Mouse (Mus musculus) hindbrain, embryonic 14.5 days (tissue): ENCODE measurements around the gene Traf2. TPM values are rescaled to one million over a fixed set of nuclear protein-coding genes. Genes with fewer than 3 reads are reported as not detected.

Source experiments
- ATAC-seq: fragments of 200-750 bp; cut with Nextera tagmentation; 2 replicates; pipeline ENCODE4 v1.8.0; 2017; ENCODE audit warnings: moderate number of reproducible peaks, mild to moderate bottlenecking, moderate TSS enrichment, moderate library complexity; ENCODE audit not compliant: low FRiP score
- DNase-seq: peaks from one replicate; pipeline ENCODE4 v3.0.0-alpha.2; 2015; ENCODE audit warnings: low spot score
- H3K27ac ChIP-seq: fragments of 300-500 bp; sonication (generic); 2 replicates; pipeline ENCODE4 v1.5.1; 2014; ENCODE audit warnings: mild to moderate bottlenecking, moderate library complexity
- H3K27me3 ChIP-seq: fragments of 300-500 bp; sonication (generic); 2 replicates; pipeline ENCODE4 v1.6.1; 2014; ENCODE audit warnings: mild to moderate bottlenecking, low read length, mixed read lengths; ENCODE audit not compliant: control insufficient read depth, insufficient read depth
- H3K36me3 ChIP-seq: fragments of 300-500 bp; sonication (generic); replicated peaks from 2 replicates; pipeline ENCODE4 v1.6.1; 2014; ENCODE audit not compliant: control insufficient read depth, insufficient read depth
- H3K4me1 ChIP-seq: fragments of 300-500 bp; sonication (generic); replicated peaks from 2 replicates; pipeline ENCODE4 v1.6.1; 2014; ENCODE audit warnings: antibody characterized with exemption, low read length, mixed read lengths; ENCODE audit not compliant: control insufficient read depth, insufficient read depth
- H3K4me2 ChIP-seq: fragments of 300-500 bp; sonication (generic); replicated peaks from 2 replicates; pipeline ENCODE4 v1.6.1; 2014; ENCODE audit warnings: mild to moderate bottlenecking, moderate library complexity
- H3K4me3 ChIP-seq: fragments of 300-500 bp; sonication (generic); replicated peaks from 2 replicates; pipeline ENCODE4 v1.5.1; 2014; ENCODE audit warnings: mild to moderate bottlenecking, low read length
- H3K9ac ChIP-seq: fragments of 300-500 bp; sonication (generic); 2 replicates; pipeline ENCODE4 v1.6.1; 2014
- H3K9me3 ChIP-seq: fragments of 300-500 bp; sonication (generic); 2 replicates; pipeline ENCODE4 v1.6.1; 2016; ENCODE audit warnings: low read length; ENCODE audit not compliant: control insufficient read depth
- WGBS: fragments of 180-500 bp; shearing (Covaris S2); extraction: QIAGEN DNeasy Blood & Tissue Kit; methylation state at CpG from one replicate; pipeline ENCODE4 v1.1.7; 2014; 5-methylcytosine and 5-hydroxymethylcytosine counted together
- polyA plus RNA-seq: library from polyadenylated mRNA; unstranded; fragments of >200 nt; fragmentation: Nextera tagmentation; extraction: Ambion mirVana; gene quantifications from 2 replicates; pipeline ENCODE4 v1.2.1, GENCODE M21; 2014

The Traf2 gene
- polyA plus RNA-seq, 1 experiment from 2014 or later: 15.6 TPM

GRCm38 (mm10) chr2:25492988-25493387 lies 53.8 kb downstream of the Traf2 start:
- Histone ChIP-seq H3K9ac (no peak overlapping the region), H3K9me3 (no peaks in the 10 kb centered on the region), H3K27ac (no peak overlapping the region), H3K27me3 (no peaks in the 10 kb centered on the region), H3K36me3 (no peaks in the 10 kb centered on the region), H3K4me2 (no peak overlapping the region), H3K4me3 (no peak overlapping the region), H3K4me1 (no peaks in the 10 kb centered on the region)
- WGBS: 85% methylated on average over 5 of the region's 5 CpGs
- DNase-seq (no peak), ATAC-seq (no peak)

DNA sequence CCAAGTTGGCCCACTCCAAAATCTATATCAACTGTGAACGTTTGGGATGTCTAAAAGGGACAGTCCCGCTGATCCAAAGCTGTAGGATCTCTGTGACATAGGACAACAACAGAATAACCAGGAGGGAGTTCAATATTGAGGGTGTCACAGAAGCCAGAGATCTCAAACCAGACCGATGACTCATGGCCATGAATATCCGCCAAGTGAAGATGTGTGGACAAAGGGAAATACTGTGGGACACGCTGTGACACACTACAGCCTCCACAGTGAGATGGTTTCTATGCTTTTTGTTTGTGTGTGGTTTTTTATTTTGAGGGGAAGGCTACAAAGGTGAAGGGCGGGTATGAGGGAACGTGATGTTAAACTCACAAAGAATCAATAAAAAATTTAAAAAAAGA lies 58.1 kb downstream of the Traf2 start:
- H3K27me3 ChIP-seq: no peaks in the 10 kb centered on the region
- no peaks in the 10 kb centered on the region for H3K36me3 ChIP-seq
- H3K4me3 ChIP-seq: no peak overlapping the region
- H3K9ac ChIP-seq: no peak overlapping the region
- no peaks in the 10 kb centered on the region for H3K4me1 ChIP-seq
- ATAC-seq (no peak), DNase-seq (no peak)
- 82% methylated on average over 7 of the region's 7 CpGs for WGBS
- no peak overlapping the region for H3K4me2 ChIP-seq
- no peaks in the 10 kb centered on the region for H3K9me3 ChIP-seq
- H3K27ac ChIP-seq: no peak overlapping the region

- Histone ChIP-seq H3K36me3 (no peaks in the 10 kb centered on the region), H3K27ac (no peak overlapping the region), H3K4me3 (no peak overlapping the region), H3K9me3 (no peaks in the 10 kb centered on the region), H3K4me1 (no peaks in the 10 kb centered on the region), H3K27me3 (no peaks in the 10 kb centered on the region), H3K4me2 (no peak overlapping the region), H3K9ac (no peak overlapping the region)
- 81% methylated on average over 6 of the region's 6 CpGs for WGBS
- ATAC-seq (no peak), DNase-seq (no peak)
Measured at GRCm38 (mm10) chr2:25487965-25488670, 58.6 kb downstream of the Traf2 start.

- Histone ChIP-seq H3K27me3 (no peaks in the 10 kb centered on the region), H3K27ac (no peak overlapping the region), H3K4me1 (no peaks in the 10 kb centered on the region), H3K4me2 (no peak overlapping the region), H3K9me3 (no peaks in the 10 kb centered on the region), H3K4me3 (no peak overlapping the region), H3K36me3 (no peaks in the 10 kb centered on the region), H3K9ac (no peak overlapping the region)
- ATAC-seq (no peak), DNase-seq (no peak)
- 70% methylated on average over 11 of the region's 11 CpGs for WGBS
Measured at GRCm38 (mm10) chr2:25484901-25485647, 61.7 kb downstream of the Traf2 start.

DNA sequence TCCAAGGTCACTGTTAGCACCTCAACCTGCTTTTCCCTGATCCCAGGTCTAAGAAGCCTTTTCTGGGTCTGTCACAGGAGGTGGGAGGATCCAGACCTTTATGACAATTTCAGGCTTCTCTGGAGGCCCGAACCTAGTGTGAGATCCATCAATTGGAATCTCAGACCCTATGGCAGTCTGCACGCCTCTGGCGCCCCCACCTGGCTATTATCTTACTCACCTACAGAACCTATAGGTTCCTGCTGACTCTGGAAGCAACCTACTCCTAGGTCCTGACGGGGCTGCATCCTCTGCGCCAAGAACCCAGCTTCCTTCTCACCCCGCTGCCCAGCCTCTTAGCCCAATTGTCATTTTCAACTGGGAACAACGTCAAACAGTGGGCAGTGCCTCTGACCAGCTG lies 63.8 kb downstream of the Traf2 start:
- Histone ChIP-seq H3K4me1 (no peaks in the 10 kb centered on the region), H3K4me3 (no peak overlapping the region), H3K27me3 (no peaks in the 10 kb centered on the region), H3K36me3 (no peaks in the 10 kb centered on the region), H3K4me2 (no peak overlapping the region), H3K9ac (no peak overlapping the region), H3K9me3 (no peaks in the 10 kb centered on the region), H3K27ac (no peak overlapping the region)
- WGBS: 22% methylated on average over 7 of the region's 7 CpGs
- ATAC-seq: no peak
- no peak for DNase-seq

DNA sequence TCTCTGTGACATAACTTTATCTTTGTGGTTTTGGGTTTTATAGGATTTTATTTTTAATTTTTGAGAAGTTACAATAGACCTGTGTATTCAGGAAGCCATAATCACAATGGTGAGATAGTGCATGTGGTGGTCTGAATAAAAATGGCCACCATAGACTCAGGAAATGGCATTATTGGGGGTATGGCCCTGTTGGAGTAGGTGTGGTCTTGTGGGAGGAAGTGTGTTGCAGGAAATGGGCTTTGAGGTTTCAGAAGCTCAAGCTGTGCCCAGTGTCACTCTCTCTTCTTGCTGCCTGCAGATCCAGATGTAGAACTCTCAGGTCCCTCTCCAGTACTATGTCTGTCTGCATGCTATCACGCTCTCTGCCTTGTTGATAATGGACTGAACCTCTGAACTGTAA lies 66.2 kb downstream of the Traf2 start:
- 100% methylated on average over 1 of the region's 1 CpGs for WGBS

GRCm38 (mm10) chr2:25479551-25480311 lies 67.0 kb downstream of the Traf2 start:
- H3K36me3 ChIP-seq: no peaks in the 10 kb centered on the region
- H3K27ac ChIP-seq: no peak overlapping the region
- H3K4me3 ChIP-seq: no peak overlapping the region
- no peak for ATAC-seq
- H3K4me2 ChIP-seq: no peak overlapping the region
- no peaks in the 10 kb centered on the region for H3K9me3 ChIP-seq
- H3K4me1 ChIP-seq: no peaks in the 10 kb centered on the region
- no peaks in the 10 kb centered on the region for H3K27me3 ChIP-seq
- DNase-seq: no peak
- 76% methylated on average over 10 of the region's 10 CpGs for WGBS
- H3K9ac ChIP-seq: no peak overlapping the region

More for the DNA sequence above, 66.2 kb downstream of the Traf2 start:
- Histone ChIP-seq H3K9ac (no peak overlapping the region), H3K4me2 (no peak overlapping the region), H3K9me3 (no peaks in the 10 kb centered on the region), H3K4me3 (no peak overlapping the region), H3K27ac (no peak overlapping the region), H3K4me1 (no peaks in the 10 kb centered on the region), H3K36me3 (no peaks in the 10 kb centered on the region), H3K27me3 (no peaks in the 10 kb centered on the region)
- DNase-seq (no peak), ATAC-seq (no peak)

DNA sequence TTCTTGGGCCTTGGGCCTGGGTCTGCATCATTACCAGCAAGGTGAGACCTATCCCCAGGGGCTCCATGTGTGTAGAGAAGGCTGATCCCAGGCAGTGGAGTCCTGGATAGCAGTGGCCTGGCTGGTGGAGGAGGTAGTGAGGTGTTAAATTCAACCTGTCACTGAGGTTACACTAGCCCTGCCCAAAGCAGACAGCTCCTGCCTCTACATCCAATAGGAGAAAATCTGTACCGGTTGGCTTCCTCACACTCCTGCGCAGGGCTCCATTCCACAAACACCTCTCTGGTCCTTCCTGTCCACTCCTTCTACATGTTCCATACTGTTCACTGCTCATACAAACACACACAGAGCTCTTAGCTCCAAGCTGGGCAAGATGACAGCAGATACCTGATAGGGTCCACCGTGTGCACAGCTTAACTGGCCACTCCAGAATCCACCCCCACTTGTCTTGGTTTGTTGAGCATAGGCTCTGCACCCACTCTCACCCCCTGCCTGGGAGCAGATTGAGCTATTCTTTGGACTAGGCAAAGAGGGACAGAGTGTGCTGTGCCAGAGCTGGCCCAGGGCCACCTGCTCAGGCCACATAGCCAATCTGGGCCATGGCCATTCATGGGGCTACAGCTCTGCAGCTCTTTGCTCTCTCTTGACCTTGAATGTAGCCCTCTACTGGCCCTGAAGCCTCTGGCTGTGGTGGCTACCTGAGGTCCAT lies 68.6 kb downstream of the Traf2 start:
- Histone ChIP-seq H3K4me3 (no peak overlapping the region), H3K36me3 (no peaks in the 10 kb centered on the region), H3K4me1 (no peaks in the 10 kb centered on the region), H3K9me3 (no peaks in the 10 kb centered on the region), H3K27ac (no peak overlapping the region), H3K27me3 (no peaks in the 10 kb centered on the region), H3K4me2 (no peak overlapping the region), H3K9ac (no peak overlapping the region)
- WGBS: 96% methylated on average over 3 of the region's 3 CpGs
- no peak for ATAC-seq
- DNase-seq: no peak

DNA sequence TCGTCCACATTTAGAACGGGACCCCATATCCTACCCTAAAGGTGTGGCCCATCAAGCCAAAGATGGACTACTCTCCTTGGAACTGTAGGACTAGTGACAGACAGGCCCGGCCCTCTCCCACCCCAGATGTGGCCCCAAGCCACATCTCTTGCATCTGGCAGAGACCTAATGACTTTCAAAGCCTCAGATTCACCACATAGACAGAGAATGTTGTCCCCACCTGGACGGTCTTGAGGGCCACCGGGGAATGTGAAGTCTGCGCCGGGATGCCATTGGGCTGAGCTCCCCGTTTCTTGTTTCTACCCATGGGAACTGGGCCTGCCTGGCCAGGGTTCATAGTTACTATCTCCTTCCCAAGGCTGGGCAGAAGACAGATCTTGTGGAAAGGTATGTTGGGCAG lies 69.2 kb downstream of the Traf2 start:
- no peak overlapping the region for H3K9ac ChIP-seq
- no peak overlapping the region for H3K4me2 ChIP-seq
- no peaks in the 10 kb centered on the region for H3K9me3 ChIP-seq
- H3K27me3 ChIP-seq: no peaks in the 10 kb centered on the region
- DNase-seq (no peak), ATAC-seq (no peak)
- no peaks in the 10 kb centered on the region for H3K36me3 ChIP-seq
- no peak overlapping the region for H3K4me3 ChIP-seq
- WGBS: 91% methylated on average over 8 of the region's 8 CpGs
- H3K27ac ChIP-seq: no peak overlapping the region
- no peaks in the 10 kb centered on the region for H3K4me1 ChIP-seq
